Mouse (Mus musculus) cortical plate, adult 2 months (tissue): ENCODE results near the gene Acsl1.

ENCODE experiments used
- CTCF ChIP-seq: fragments of 200-500 bp; IDR thresholded peaks from 2 replicates; pipeline ENCODE4 v1.5.1; 2011; ENCODE audit warnings: mild to moderate bottlenecking, control low read depth, low read length; ENCODE audit not compliant: insufficient read depth; ENCODE audit errors: extremely low read depth
- POLR2A ChIP-seq: fragments of 200-500 bp; IDR thresholded peaks from 2 replicates; pipeline ENCODE4 v1.6.1; 2011; ENCODE audit warnings: mild to moderate bottlenecking, low read length, control low read depth; ENCODE audit not compliant: insufficient read depth; ENCODE audit errors: extremely low read depth

- TF ChIP-seq CTCF (no peak), POLR2A (no peak)
Observed at GRCm38 (mm10) chr8:46562333-46562732, 91.5 kb downstream of the Acsl1 start.
